Comparison of ENCODE assay signal across 22 mouse cellular contexts in the genomic region with DNA sequence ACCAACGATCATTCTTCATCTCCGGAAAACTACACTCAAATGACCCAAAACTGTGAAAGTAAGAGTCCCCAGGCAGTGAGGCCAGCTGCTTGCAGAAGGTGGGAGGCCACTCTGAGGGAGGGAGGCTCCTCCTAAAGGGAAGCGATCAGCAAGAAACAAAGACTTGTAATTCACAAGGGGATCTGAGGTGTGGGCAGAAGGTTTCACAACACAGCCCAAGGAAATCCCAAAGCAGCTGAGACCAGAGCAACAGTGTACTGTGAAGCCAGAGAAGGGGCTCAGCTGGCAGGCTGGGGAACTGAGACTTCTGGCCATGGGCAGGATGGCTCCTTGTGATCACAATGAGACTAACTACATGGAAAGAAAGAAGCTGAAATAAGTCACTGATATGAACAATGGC.
DNase-seq lines count a peak whose midpoint lies in the region; ATAC-seq and TF ChIP-seq lines count a peak whose summit lies in the region.
"Had no signal": no experiment of that assay in that cellular context is flagged by ENCODE, and none has a peak within 500 bp of the region (broad histone marks: within the 10 kb centered on the region; RNA-seq: fewer than 3 reads in every experiment).

No protein-coding gene starts in this region.

- H3K9me3 ChIP-seq in forebrain, embryonic 11.5 days (ENCODE audit: control insufficient read depth, low read length): no peaks in the 10 kb centered on the region
- H3K9me3 ChIP-seq in forebrain, embryonic 12.5 days: no peaks in the 10 kb centered on the region
- H3K9me3 ChIP-seq in forebrain, embryonic 15.5 days: no peaks in the 10 kb centered on the region
- H3K9me3 ChIP-seq in forebrain, postnatal 0 days (ENCODE audit: low read length): no peaks in the 10 kb centered on the region
- H3K9me3 ChIP-seq: embryonic facial prominence, embryonic 12.5 days; hindbrain, embryonic 12.5 days; hindbrain, embryonic 15.5 days had no signal

- H3K4me2 ChIP-seq in forebrain, embryonic 11.5 days (ENCODE audit: low read depth, low read length, severe bottlenecking): no peak overlapping the region
- no peak overlapping the region for H3K4me2 ChIP-seq in forebrain, embryonic 12.5 days
- no peak overlapping the region for H3K4me2 ChIP-seq in forebrain, embryonic 15.5 days (replicated peaks)
- H3K4me2 ChIP-seq in forebrain, postnatal 0 days (ENCODE audit: low read depth): no peak overlapping the region
- H3K4me2 ChIP-seq: embryonic facial prominence, embryonic 12.5 days; heart, embryonic 11.5 days; hindbrain, embryonic 12.5 days; hindbrain, embryonic 15.5 days had no signal

- TF ChIP-seq POLR2A in brain, embryonic 14.5 days (IDR thresholded peaks at IDR 0.05; ENCODE audit: borderline replicate concordance, extremely low read depth, insufficient read depth, insufficient read length, poor library complexity, severe bottlenecking): no peak

- no peak overlapping the region for H3K4me3 ChIP-seq in forebrain, embryonic 11.5 days (ENCODE audit: low read depth, low read length)
- no peak overlapping the region for H3K4me3 ChIP-seq in forebrain, embryonic 12.5 days (replicated peaks)
- no peak overlapping the region for H3K4me3 ChIP-seq in forebrain, embryonic 15.5 days
- H3K4me3 ChIP-seq in forebrain, postnatal 0 days (ENCODE audit: low read depth, low read length): no peak overlapping the region
- H3K4me3 ChIP-seq: embryonic facial prominence, embryonic 12.5 days; erythroblast, embryonic 14.5 days; gastrocnemius, adult 2 months; hindbrain, embryonic 12.5 days; hindbrain, embryonic 15.5 days had no signal

- TF ChIP-seq CTCF in forebrain, postnatal 0 days (IDR thresholded peaks at IDR 0.05; ENCODE audit: low read depth): no peak
- no peak for TF ChIP-seq CTCF in brain, embryonic 14.5 days (IDR thresholded peaks at IDR 0.05; ENCODE audit: borderline replicate concordance, extremely low read depth, insufficient read depth, insufficient read length)

- H3K27me3 ChIP-seq in forebrain, embryonic 11.5 days (ENCODE audit: control insufficient read depth, insufficient read depth, low read length): no peaks in the 10 kb centered on the region
- H3K27me3 ChIP-seq in forebrain, embryonic 12.5 days: peaks cover 18% of the 10 kb centered on the region; the same call in 1 of the 2 replicates
- H3K27me3 ChIP-seq in forebrain, embryonic 15.5 days: no peaks in the 10 kb centered on the region
- H3K27me3 ChIP-seq in forebrain, postnatal 0 days (ENCODE audit: insufficient read depth, low read length): no peaks in the 10 kb centered on the region
- H3K27me3 ChIP-seq: embryonic facial prominence, embryonic 12.5 days; hindbrain, embryonic 12.5 days; hindbrain, embryonic 15.5 days had no signal

- H3K9ac ChIP-seq in forebrain, embryonic 11.5 days (ENCODE audit: low read length): no peak overlapping the region
- H3K9ac ChIP-seq in forebrain, embryonic 12.5 days: no peak overlapping the region
- H3K9ac ChIP-seq in forebrain, embryonic 15.5 days (replicated peaks): no peak overlapping the region
- no peak overlapping the region for H3K9ac ChIP-seq in forebrain, postnatal 0 days
- H3K9ac ChIP-seq: embryonic facial prominence, embryonic 12.5 days; hindbrain, embryonic 12.5 days; hindbrain, embryonic 15.5 days had no signal

- DNase-seq in forebrain, embryonic 11.5 days (ENCODE audit: low spot score): peak; percentile 53
- no peak for DNase-seq in forebrain, postnatal 0 days
- DNase-seq in brain, embryonic 14.5 days (ENCODE audit: low read depth): peak; percentile 49
- DNase-seq in cerebellum, adult 8-10 months: no peak
- DNase-seq: adrenal gland, adult 2 months; adrenal gland, postnatal 14 days; B cell, adult 2 months; cerebellum, adult 11-12 months; cerebellum, adult 9-10 months; cerebellum, postnatal 14 days; gastrocnemius, adult 2 months; gastrocnemius, postnatal 14 days; heart, adult 11 months; kidney, adult 2 months had no signal

- no peaks in the 10 kb centered on the region for H3K36me3 ChIP-seq in forebrain, embryonic 11.5 days (ENCODE audit: control insufficient read depth, insufficient read depth, low read length)
- no peaks in the 10 kb centered on the region for H3K36me3 ChIP-seq in forebrain, embryonic 12.5 days (replicated peaks)
- no peaks in the 10 kb centered on the region for H3K36me3 ChIP-seq in forebrain, embryonic 15.5 days
- H3K36me3 ChIP-seq in forebrain, postnatal 0 days (ENCODE audit: insufficient read depth): no peaks in the 10 kb centered on the region
- H3K36me3 ChIP-seq: embryonic facial prominence, embryonic 12.5 days; hindbrain, embryonic 12.5 days; hindbrain, embryonic 15.5 days had no signal

- H3K27ac ChIP-seq in forebrain, embryonic 11.5 days (ENCODE audit: low read depth, low read length): no peak overlapping the region
- no peak overlapping the region for H3K27ac ChIP-seq in forebrain, embryonic 12.5 days
- H3K27ac ChIP-seq in forebrain, embryonic 15.5 days (replicated peaks): no peak overlapping the region
- H3K27ac ChIP-seq in forebrain, postnatal 0 days (ENCODE audit: low read depth, low read length): no peak overlapping the region
- H3K27ac ChIP-seq: embryonic facial prominence, embryonic 12.5 days; gastrocnemius, adult 2 months; hindbrain, embryonic 12.5 days; hindbrain, embryonic 15.5 days had no signal

- H3K4me1 ChIP-seq in forebrain, embryonic 11.5 days (replicated peaks; ENCODE audit: control insufficient read depth, insufficient read depth, low read length): no peaks in the 10 kb centered on the region
- peaks cover 21% of the 10 kb centered on the region for H3K4me1 ChIP-seq in forebrain, embryonic 12.5 days
- H3K4me1 ChIP-seq in forebrain, embryonic 15.5 days: peaks cover 19% of the 10 kb centered on the region; the same call in 1 of the 2 replicates
- peaks cover 8% of the 10 kb centered on the region for H3K4me1 ChIP-seq in forebrain, postnatal 0 days (ENCODE audit: insufficient read depth)
- H3K4me1 ChIP-seq: embryonic facial prominence, embryonic 12.5 days had no signal

- no peak for ATAC-seq in forebrain, embryonic 11.5 days (replicated peaks; ENCODE audit: low FRiP score)
- ATAC-seq in forebrain, embryonic 12.5 days (ENCODE audit: low FRiP score): no peak
- ATAC-seq in forebrain, embryonic 15.5 days (replicated peaks): 0 out of 2 replicates have a peak, but pooled peaks have one; percentile 48
- ATAC-seq in forebrain, postnatal 0 days: no peak
- ATAC-seq: intestine, postnatal 0 days had no signal

- WGBS in forebrain, embryonic 11.5 days: 55% methylated on average over 3 of the region's 3 CpGs
- WGBS in forebrain, embryonic 12.5 days: 50% methylated on average over 3 of the region's 3 CpGs
- WGBS in forebrain, embryonic 15.5 days: 32% methylated on average over 3 of the region's 3 CpGs
- 42% methylated on average over 3 of the region's 3 CpGs for WGBS in forebrain, postnatal 0 days

Comparison
In these comparisons a context has a peak if more than half of its experiments do, and no peak if none do; other contexts are left out.
1. DNase-seq: peak in forebrain, embryonic 11.5 days (single experiment) and brain, embryonic 14.5 days (single experiment); none in forebrain, postnatal 0 days (single experiment) and cerebellum, adult 8-10 months (single experiment).